Mouse (Mus musculus): Measurements from ENCODE around the gene Slc6a1.

GRCm38 (mm10) chr6:114329597-114330470 is 47.4 kb downstream of the Slc6a1 start:
- TF ChIP-seq POLR2A (IDR thresholded peaks at IDR 0.05; ENCODE audit: control insufficient read depth, low read depth, low read length) = no peak
- TF ChIP-seq CTCF (IDR thresholded peaks at IDR 0.05; ENCODE audit: control insufficient read depth, insufficient read depth, insufficient replicate concordance, low read depth, low read length) = no peak
